Mouse (Mus musculus) liver, embryonic 14.5 days (tissue): ENCODE data around the gene Efna5. TPM values are rescaled to one million over a fixed set of nuclear protein-coding genes. Genes with fewer than 3 reads are reported as not detected.

Experiments used
- ATAC-seq: fragments of 200-750 bp; cut with Nextera tagmentation; 2 replicates; pipeline ENCODE4 v1.8.0; 2017; ENCODE audit warnings: moderate number of reproducible peaks, mild to moderate bottlenecking, moderate library complexity; ENCODE audit not compliant: insufficient read depth
- DNase-seq, 3 experiments: peaks; one replicate each; pipeline ENCODE4 v3.0.0-alpha.2; 2012 to 2013; ENCODE audit warnings: low read depth in 3 of 3, low spot score in 3 of 3
- H3K27ac ChIP-seq: fragments of 300-500 bp; sonication (generic); 2 replicates; pipeline ENCODE4 v1.5.1; 2014; ENCODE audit warnings: moderate library complexity, mild to moderate bottlenecking, control low read depth, inconsistent platforms
- H3K27me3 ChIP-seq: fragments of 300-500 bp; sonication (generic); 2 replicates; pipeline ENCODE4 v1.6.1; 2014; ENCODE audit warnings: mild to moderate bottlenecking, low read length, moderate library complexity; ENCODE audit not compliant: control insufficient read depth, insufficient read depth
- H3K36me3 ChIP-seq: fragments of 300-500 bp; sonication (generic); replicated peaks from 2 replicates; pipeline ENCODE4 v1.6.1; 2014; ENCODE audit warnings: low read depth; ENCODE audit not compliant: control insufficient read depth, insufficient read depth
- H3K4me1 ChIP-seq, 2 experiments: fragments of 200-500 bp in 1 of 2; fragments of 300-500 bp in 1 of 2; sonication (generic) in 1 of 2; replicated peaks; 2 replicates each; pipeline ENCODE4 v1.6.1; 2012 to 2014; ENCODE audit warnings: antibody characterized with exemption in 1 of 2, inconsistent platforms in 1 of 2, low read length in 1 of 2; ENCODE audit not compliant: control insufficient read depth in 2 of 2, insufficient read depth in 2 of 2
- H3K4me2 ChIP-seq: fragments of 300-500 bp; sonication (generic); 2 replicates; pipeline ENCODE4 v1.6.1; 2014; ENCODE audit warnings: low read depth, mild to moderate bottlenecking, control low read depth, moderate library complexity
- H3K4me3 ChIP-seq, 2 experiments: fragments of 200-500 bp in 1 of 2; fragments of 300-500 bp in 1 of 2; sonication (generic) in 1 of 2; 2 replicates each; pipeline ENCODE4 v1.5.1; 2012 to 2014; ENCODE audit warnings: low read depth in 2 of 2, low read length in 2 of 2, mild to moderate bottlenecking in 2 of 2, control low read depth in 1 of 2, inconsistent platforms in 1 of 2, moderate library complexity in 1 of 2; ENCODE audit not compliant: insufficient read depth in 1 of 2
- H3K9ac ChIP-seq: fragments of 300-500 bp; sonication (generic); replicated peaks from 2 replicates; pipeline ENCODE4 v1.6.1; 2014; ENCODE audit warnings: mild to moderate bottlenecking, control low read depth, moderate library complexity
- H3K9me3 ChIP-seq: fragments of 300-500 bp; sonication (generic); 2 replicates; pipeline ENCODE4 v1.6.1; 2016; ENCODE audit warnings: low read length, mixed read lengths; ENCODE audit not compliant: control insufficient read depth
- CTCF ChIP-seq: IDR thresholded peaks from 2 replicates; pipeline ENCODE4 v1.5.1; 2016; ENCODE audit warnings: antibody characterized with exemption, low read depth, control low read depth
- EP300 ChIP-seq: IDR thresholded peaks from 2 replicates; pipeline ENCODE4 v1.6.1; 2016; ENCODE audit warnings: antibody characterized with exemption, low read depth
- WGBS: fragments of 180-500 bp; shearing (Covaris S2); extraction: QIAGEN DNeasy Blood & Tissue Kit; methylation state at CpG from one replicate; pipeline ENCODE4 v1.1.7; 2014; ENCODE audit not compliant: insufficient replicate concordance; 5-methylcytosine and 5-hydroxymethylcytosine counted together
- polyA plus RNA-seq, 2 experiments: library from polyadenylated mRNA; depleted of rRNA in 1 of 2; stranded (reverse) in 1 of 2; unstranded in 1 of 2; fragments of >200 nt; fragmentation: Nextera tagmentation in 1 of 2; extraction: Ambion mirVana in 1 of 2; gene quantifications; 2 replicates each; pipeline versions ENCODE4 v1.2.1 to v1.2.3; 2012 to 2014

Efna5 gene
- polyA plus RNA-seq, 2 experiments, result 0.40 to 1.6 TPM

- no peak overlapping the region for H3K4me2 ChIP-seq
- WGBS, result 54% methylated on average over 12 of the region's 12 CpGs
- TF ChIP-seq EP300 (no peak), CTCF (no peak)
- no peaks in the 10 kb centered on the region for H3K4me1 ChIP-seq
- DNase-seq (no peak), ATAC-seq (no peak)
- H3K4me3 ChIP-seq, result no peak overlapping the region
- H3K9me3 ChIP-seq, result no peaks in the 10 kb centered on the region
- no peaks in the 10 kb centered on the region for H3K36me3 ChIP-seq
- H3K27me3 ChIP-seq, result no peaks in the 10 kb centered on the region
- H3K27ac ChIP-seq, result no peak overlapping the region
- H3K9ac ChIP-seq, result no peak overlapping the region
Observed at GRCm38 (mm10) chr17:62717426-62718131, 163.5 kb downstream of the Efna5 start.

- ATAC-seq (no peak), DNase-seq (no peak)
- 63% methylated on average over 3 of the region's 3 CpGs for WGBS
- H3K27ac ChIP-seq, result no peak overlapping the region
- no peaks in the 10 kb centered on the region for H3K9me3 ChIP-seq
- no peak overlapping the region for H3K4me3 ChIP-seq
- no peak overlapping the region for H3K4me2 ChIP-seq
- TF ChIP-seq CTCF (no peak), EP300 (no peak)
- H3K36me3 ChIP-seq, result no peaks in the 10 kb centered on the region
- no peaks in the 10 kb centered on the region for H3K27me3 ChIP-seq
- H3K9ac ChIP-seq, result no peak overlapping the region
- no peaks in the 10 kb centered on the region for H3K4me1 ChIP-seq
Observed at GRCm38 (mm10) chr17:62713455-62713854, 167.7 kb downstream of the Efna5 start.

- Histone ChIP-seq H3K9me3 (no peaks in the 10 kb centered on the region), H3K9ac (no peak overlapping the region), H3K4me2 (no peak overlapping the region), H3K27me3 (no peaks in the 10 kb centered on the region), H3K4me3 (no peak overlapping the region), H3K4me1 (no peaks in the 10 kb centered on the region), H3K27ac (no peak overlapping the region), H3K36me3 (no peaks in the 10 kb centered on the region)
- ATAC-seq (no peak), DNase-seq (no peak)
- TF ChIP-seq EP300 (no peak), CTCF (no peak)
- WGBS, result 45% methylated on average over 6 of the region's 6 CpGs
Observed at GRCm38 (mm10) chr17:62706418-62706817, 174.7 kb downstream of the Efna5 start.

- no peak for DNase-seq
Observed at GRCm38 (mm10) chr17:62702020-62702814, 178.9 kb downstream of the Efna5 start.

GRCm38 (mm10) chr17:62700791-62701602 lies 180.1 kb downstream of the Efna5 start:
- no peak for TF ChIP-seq CTCF
- Histone ChIP-seq H3K9ac (no peak overlapping the region), H3K27ac (no peak overlapping the region), H3K9me3 (no peaks in the 10 kb centered on the region), H3K27me3 (no peaks in the 10 kb centered on the region), H3K36me3 (no peaks in the 10 kb centered on the region), H3K4me3 (no peak overlapping the region), H3K4me1 (no peaks in the 10 kb centered on the region), H3K4me2 (no peak overlapping the region)
- 68% methylated on average over 9 of the region's 9 CpGs for WGBS
- ATAC-seq (no peak), DNase-seq (no peak)

More at GRCm38 (mm10) chr17:62702020-62702814, 178.9 kb downstream of the Efna5 start:
- H3K4me1 ChIP-seq, result no peaks in the 10 kb centered on the region
- H3K9me3 ChIP-seq, result no peaks in the 10 kb centered on the region
- no peak overlapping the region for H3K4me2 ChIP-seq
- TF ChIP-seq EP300 (no peak), CTCF (no peak)
- 54% methylated on average over 9 of the region's 9 CpGs for WGBS
- H3K27ac ChIP-seq, result no peak overlapping the region
- H3K27me3 ChIP-seq, result no peaks in the 10 kb centered on the region
- ATAC-seq, result no peak
- no peaks in the 10 kb centered on the region for H3K36me3 ChIP-seq
- H3K4me3 ChIP-seq, result no peak overlapping the region
- no peak overlapping the region for H3K9ac ChIP-seq
